Mouse (Mus musculus) megakaryocyte, adult 5-6 weeks (primary cell): ENCODE measurements around the gene Srf. TPM values are rescaled to one million over a fixed set of nuclear protein-coding genes. Genes with fewer than 3 reads are reported as not detected.

ENCODE experiments used
- ATAC-seq: 2 replicates; pipeline ENCODE4 v1.8.0; 2016; ENCODE audit warnings: mild to moderate bottlenecking, inconsistent platforms; ENCODE audit not compliant: poor library complexity, severe bottlenecking
- total RNA-seq, 2 experiments: library from RNA; stranded (forward) in 1 of 2; stranded (reverse) in 1 of 2; fragments of 153-499, 151-499 nt in 1 of 2; fragments of 221-1000, 200-1000 nt in 1 of 2; gene quantifications; 2 replicates each; pipeline versions ENCODE4 v1.2.3 to v1.2.4; 2015 to 2017

Gene Srf
- total RNA-seq, 2 experiments from 2014 or later, result 28.5 to 36.3 TPM

DNA sequence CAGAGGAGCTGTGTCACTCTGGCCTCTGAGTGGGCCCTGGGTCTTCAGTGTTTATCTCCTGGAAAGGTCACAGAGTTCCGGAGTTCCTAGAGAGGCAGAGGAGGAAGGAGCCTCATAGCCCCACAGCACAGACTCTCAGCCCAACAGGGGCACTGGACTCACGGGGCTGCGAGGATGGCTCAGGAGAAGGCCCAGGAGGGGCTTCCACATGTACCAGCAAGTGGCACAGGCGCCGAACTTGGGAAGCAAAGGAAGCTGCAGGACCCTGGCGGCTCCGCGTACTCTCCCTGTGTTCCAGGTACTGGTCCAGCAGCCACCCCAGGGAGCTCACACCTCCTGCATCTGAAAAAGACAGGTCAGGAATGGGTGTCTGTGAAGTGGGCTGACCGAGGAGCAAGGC lies 34.8 kb downstream of the Srf start:
- no peak for ATAC-seq

DNA sequence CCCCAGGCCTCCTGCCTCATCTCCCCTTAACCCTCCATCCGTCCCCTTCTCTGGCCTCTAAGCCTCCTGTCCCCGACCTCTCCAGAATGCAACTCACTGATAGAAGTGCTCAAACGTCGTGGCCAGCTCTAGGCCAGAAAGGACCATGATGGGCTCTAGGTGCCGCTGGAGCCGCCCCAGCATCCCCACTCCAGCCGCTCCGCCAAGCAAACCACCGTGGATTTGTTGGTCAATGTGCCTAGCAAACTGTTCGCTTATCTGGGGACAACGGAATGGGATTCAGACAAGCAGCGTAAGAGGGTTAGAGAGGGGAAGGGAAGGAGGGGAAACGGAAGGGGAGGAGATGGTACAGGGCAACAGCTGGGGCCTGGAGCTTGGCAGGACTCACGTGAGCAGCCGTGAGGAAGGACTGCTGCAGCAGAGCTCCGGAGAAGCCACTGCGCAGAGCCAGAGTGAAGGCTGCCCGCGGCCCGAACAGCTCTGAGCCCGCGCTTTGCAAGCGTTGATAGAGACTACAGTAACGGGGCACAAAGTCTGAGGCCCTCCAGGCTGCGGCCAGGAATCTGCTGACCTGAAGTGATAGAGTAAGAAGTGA lies 35.5 kb downstream of the Srf start:
- ATAC-seq, result peak; percentile 59; the same call in 1 of the 2 replicates

GRCm38 (mm10) chr17:46519971-46520370 lies 36.0 kb downstream of the Srf start:
- ATAC-seq, result no peak

- no peak for ATAC-seq
Observed at GRCm38 (mm10) chr17:46513329-46513728, 42.6 kb downstream of the Srf start.

GRCm38 (mm10) chr17:46511059-46511710 lies 44.8 kb downstream of the Srf start:
- no peak for ATAC-seq

DNA sequence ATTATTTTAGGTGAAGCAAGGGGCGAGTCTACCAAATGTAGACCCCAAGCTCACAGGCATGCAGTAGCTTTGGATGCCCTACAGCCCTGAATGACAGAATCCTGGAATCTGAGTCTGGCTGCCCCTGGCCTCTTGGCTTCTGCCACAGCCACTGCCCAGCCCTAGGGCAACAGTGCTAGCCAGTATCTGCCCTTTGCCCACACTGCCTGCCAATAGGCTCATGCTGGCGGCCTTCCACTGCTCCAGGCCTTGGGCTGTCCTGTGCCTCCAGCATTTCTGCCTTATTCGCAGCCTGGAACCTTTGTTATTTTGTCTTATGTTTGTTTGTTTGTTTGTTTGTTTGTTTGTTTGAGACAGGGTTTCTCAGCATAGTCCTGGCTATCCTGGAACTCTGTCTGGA lies 50.4 kb downstream of the Srf start:
- no peak for ATAC-seq

- no peak for ATAC-seq
Observed at GRCm38 (mm10) chr17:46503847-46504638, 51.9 kb downstream of the Srf start.

DNA sequence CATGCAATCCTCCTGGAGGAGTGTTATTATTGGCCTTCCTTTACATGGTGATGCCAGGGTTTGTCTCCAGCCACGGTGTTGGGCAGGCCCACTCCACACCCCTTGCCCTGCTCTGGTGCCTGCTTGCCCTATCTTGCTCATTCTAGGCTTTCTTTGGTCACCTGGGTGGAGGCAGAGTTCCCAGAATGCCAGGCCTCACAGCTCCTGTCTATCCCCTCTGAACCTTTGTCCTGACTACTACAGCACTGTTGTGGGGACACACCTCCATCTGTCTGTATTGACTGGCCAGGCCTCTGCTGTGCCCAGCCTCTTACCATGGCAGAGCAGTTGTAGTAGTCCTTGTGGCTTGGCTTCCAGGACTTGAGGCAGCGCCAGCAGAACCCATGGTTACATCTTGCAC lies 53.2 kb downstream of the Srf start:
- no peak for ATAC-seq

Other genes with a start within 250 kb of the Srf start
- gene Abcc10, start 227.8 kb downstream of the Srf start, total RNA-seq (2015), result 0.87 and 1.8 TPM in 2 replicates
- 2.2 and 5.4 TPM in 2 replicates for gene Abcc10, start 227.8 kb downstream of the Srf start, total RNA-seq (2017)
- 3.9 and 10.4 TPM in 2 replicates for gene Zfp318, start 172.4 kb downstream of the Srf start, total RNA-seq (2015)
- 5.2 and 8.3 TPM in 2 replicates for gene Zfp318, start 172.4 kb downstream of the Srf start, total RNA-seq (2017)
- not detected in 2 replicates for gene Crip3, start 127.2 kb downstream of the Srf start, total RNA-seq (2015)
- gene Crip3, start 127.2 kb downstream of the Srf start, total RNA-seq (2017), result not detected in 2 replicates
- not detected in 2 replicates for gene Slc22a7, start 117.7 kb downstream of the Srf start, total RNA-seq (2015)
- not detected in 2 replicates for gene Slc22a7, start 117.7 kb downstream of the Srf start, total RNA-seq (2017)
- gene Ttbk1, start 68.5 kb downstream of the Srf start, total RNA-seq (2015), result not detected in 2 replicates
- 0.04 TPM in 1 of 2 replicates, not detected in the other for gene Ttbk1, start 68.5 kb downstream of the Srf start, total RNA-seq (2017)
- 10.1 and 10.4 TPM in 2 replicates for gene Dnph1, start 59.5 kb downstream of the Srf start, total RNA-seq (2015)
- 4.3 and 5.9 TPM in 2 replicates for gene Dnph1, start 59.5 kb downstream of the Srf start, total RNA-seq (2017)
- gene Cul9, start 9.8 kb downstream of the Srf start, total RNA-seq (2015), result 2.7 and 4.3 TPM in 2 replicates
- gene Cul9, start 9.8 kb downstream of the Srf start, total RNA-seq (2017), result 1.7 and 4.4 TPM in 2 replicates
- not detected in 2 replicates for gene Ptk7, start 73.3 kb upstream of the Srf start, total RNA-seq (2015)
- gene Ptk7, start 73.3 kb upstream of the Srf start, total RNA-seq (2017), result 0.07 and 0.16 TPM in 2 replicates
- 3.5 and 4.9 TPM in 2 replicates for gene Klc4, start 89.8 kb upstream of the Srf start, total RNA-seq (2015)
- gene Klc4, start 89.8 kb upstream of the Srf start, total RNA-seq (2017), result 13.1 and 15.0 TPM in 2 replicates
- 46.2 and 67.5 TPM in 2 replicates for gene Mrpl2, start 90.1 kb upstream of the Srf start, total RNA-seq (2015)
- gene Mrpl2, start 90.1 kb upstream of the Srf start, total RNA-seq (2017), result 42.7 and 53.9 TPM in 2 replicates
- 1.7 and 1.9 TPM in 2 replicates for gene Cul7, start 94.2 kb upstream of the Srf start, total RNA-seq (2015)
- gene Cul7, start 94.2 kb upstream of the Srf start, total RNA-seq (2017), result 1.9 and 2.4 TPM in 2 replicates
- gene Rrp36, start 118.2 kb upstream of the Srf start, total RNA-seq (2015), result 9.6 and 10.6 TPM in 2 replicates
- 62.2 and 75.0 TPM in 2 replicates for gene Rrp36, start 118.2 kb upstream of the Srf start, total RNA-seq (2017)
- gene Mea1, start 122.6 kb upstream of the Srf start, total RNA-seq (2015), result 43.5 and 57.6 TPM in 2 replicates
- 68.3 and 81.4 TPM in 2 replicates for gene Mea1, start 122.6 kb upstream of the Srf start, total RNA-seq (2017)
- 27.0 and 32.0 TPM in 2 replicates for gene Klhdc3, start 124.7 kb upstream of the Srf start, total RNA-seq (2015)
- 14.7 and 16.6 TPM in 2 replicates for gene Klhdc3, start 124.7 kb upstream of the Srf start, total RNA-seq (2017)
- gene Ppp2r5d, start 148.9 kb upstream of the Srf start, total RNA-seq (2015), result 22.8 and 24.4 TPM in 2 replicates
- 48.9 and 49.7 TPM in 2 replicates for gene Ppp2r5d, start 148.9 kb upstream of the Srf start, total RNA-seq (2017)
- gene Pex6, start 155.3 kb upstream of the Srf start, total RNA-seq (2015), result 7.6 and 8.1 TPM in 2 replicates
- 8.1 and 9.7 TPM in 2 replicates for gene Pex6, start 155.3 kb upstream of the Srf start, total RNA-seq (2017)
- gene Gnmt, start 173.0 kb upstream of the Srf start, total RNA-seq (2015), result 0.80 and 1.9 TPM in 2 replicates
- 0.89 and 1.1 TPM in 2 replicates for gene Gnmt, start 173.0 kb upstream of the Srf start, total RNA-seq (2017)
- gene Cnpy3, start 196.0 kb upstream of the Srf start, total RNA-seq (2015), result 35.6 and 39.6 TPM in 2 replicates
- 109 and 112 TPM in 2 replicates for gene Cnpy3, start 196.0 kb upstream of the Srf start, total RNA-seq (2017)
- gene Ptcra, start 207.5 kb upstream of the Srf start, total RNA-seq (2015), result not detected in 2 replicates
- gene Ptcra, start 207.5 kb upstream of the Srf start, total RNA-seq (2017), result not detected in 2 replicates
- gene 2310039H08Rik, start 216.5 kb upstream of the Srf start, total RNA-seq (2015), result 8.1 and 8.8 TPM in 2 replicates
- gene 2310039H08Rik, start 216.5 kb upstream of the Srf start, total RNA-seq (2017), result 5.5 and 10.7 TPM in 2 replicates
- 57.4 and 63.0 TPM in 2 replicates for gene Rpl7l1, start 226.5 kb upstream of the Srf start, total RNA-seq (2015)
- gene Rpl7l1, start 226.5 kb upstream of the Srf start, total RNA-seq (2017), result 78.5 and 81.4 TPM in 2 replicates